In the genomic region with DNA sequence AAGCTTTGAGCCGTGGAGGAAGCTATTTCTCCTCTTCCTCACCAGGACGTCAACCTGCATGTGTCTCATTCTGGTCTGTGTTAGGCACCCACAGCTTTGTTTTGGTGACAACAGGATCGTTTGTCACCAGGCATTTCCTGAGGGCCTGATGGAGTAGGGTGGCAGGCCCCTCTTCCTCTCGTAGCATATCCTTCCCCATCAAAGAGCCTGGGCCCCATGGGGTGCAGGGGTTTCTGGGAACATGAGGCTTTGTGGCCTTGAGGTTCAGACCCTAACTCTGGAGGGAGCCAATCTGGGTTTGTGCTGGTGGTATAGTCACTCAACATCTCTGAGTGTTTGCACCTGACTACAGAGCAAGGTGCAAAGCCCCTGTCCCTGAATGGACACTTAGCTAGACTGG, we compare ENCODE assay signal across 32 mouse cellular contexts. TPM values are rescaled to one million over a fixed set of nuclear protein-coding genes. Genes with fewer than 3 reads are reported as not detected.
"Had no signal": no experiment of that assay in that cellular context is flagged by ENCODE, and none has a peak within 500 bp of the region (broad histone marks: within the 10 kb centered on the region; RNA-seq: fewer than 3 reads in every experiment).

No protein-coding gene starts in this region.

- DNase-seq: gastrocnemius, adult 2 months; gastrocnemius, postnatal 10 days; gastrocnemius, postnatal 25 days; heart, adult 18-20 months; heart, postnatal 14 days; heart, postnatal 36 days; kidney, adult 18-20 months; kidney, adult 8-10 months; kidney, postnatal 10 days; kidney, postnatal 25 days; kidney, postnatal 4 days had no signal

- H3K27me3 ChIP-seq: hindbrain, embryonic 13.5 days; hindbrain, embryonic 15.5 days; intestine, embryonic 15.5 days; limb, embryonic 12.5 days had no signal

- H3K27ac ChIP-seq: gastrocnemius, adult 2 months; heart, embryonic 13.5 days; heart, embryonic 15.5 days; hindbrain, embryonic 13.5 days; hindbrain, embryonic 15.5 days; hindbrain, postnatal 0 days; intestine, embryonic 15.5 days; layer of hippocampus, adult 2 months; left cerebral cortex, adult 2 months; limb, embryonic 10.5 days; limb, embryonic 12.5 days had no signal

- H3K36me3 ChIP-seq: heart, embryonic 13.5 days; heart, embryonic 15.5 days; hindbrain, embryonic 13.5 days; hindbrain, embryonic 15.5 days; intestine, embryonic 15.5 days; limb, embryonic 10.5 days; limb, embryonic 12.5 days had no signal

- H3K9ac ChIP-seq: heart, embryonic 13.5 days; heart, embryonic 15.5 days; hindbrain, embryonic 13.5 days; hindbrain, embryonic 15.5 days; intestine, embryonic 15.5 days; limb, embryonic 12.5 days had no signal

- ATAC-seq: forebrain, embryonic 16.5 days; hindbrain, postnatal 0 days; inflammation-experienced regulatory T-cells, adult 6 months; intestine, embryonic 15.5 days; intestine, postnatal 0 days had no signal

- H3K9me3 ChIP-seq: heart, embryonic 13.5 days; heart, embryonic 15.5 days; hindbrain, embryonic 13.5 days; hindbrain, embryonic 15.5 days; intestine, embryonic 15.5 days; limb, embryonic 10.5 days; limb, embryonic 12.5 days had no signal

- H3K4me1 ChIP-seq: hindbrain, embryonic 15.5 days; intestine, embryonic 15.5 days had no signal

- H3K4me3 ChIP-seq: gastrocnemius, adult 2 months; heart, embryonic 13.5 days; heart, embryonic 15.5 days; hindbrain, embryonic 13.5 days; hindbrain, embryonic 15.5 days; intestine, embryonic 15.5 days; layer of hippocampus, adult 2 months; left cerebral cortex, adult 2 months; limb, embryonic 10.5 days; limb, embryonic 12.5 days had no signal

RNA-seq across cellular contexts. Expression of a gene that starts 45.8 kb away (rescaled TPM):
- total RNA-seq: hindbrain, postnatal 0 days; layer of hippocampus, adult 2 months; layer of hippocampus, postnatal 10 days; layer of hippocampus, postnatal 25 days; left cerebral cortex, postnatal 14 days; left cerebral cortex, postnatal 36 days had no signal
- polyA plus RNA-seq: forebrain, embryonic 16.5 days; frontal cortex, adult 2 months; heart, embryonic 11.5 days; hindbrain, postnatal 0 days; kidney, embryonic 14.5 days; kidney, embryonic 16.5 days had no signal
